Mouse (Mus musculus): ENCODE measurements around the gene Tube1.

GRCm38 (mm10) chr10:39161406-39161805, 27.6 kb downstream of the Tube1 start:
- no peak for TF ChIP-seq CTCF (IDR thresholded peaks at IDR 0.05; ENCODE audit: low read depth, low read length)
- no peak for TF ChIP-seq POLR2A (IDR thresholded peaks at IDR 0.05; ENCODE audit: extremely low read depth, insufficient read depth, low read length)

Data from liver, adult 2 months (tissue).